In genomic region chr2:3727225-3727930, GRCm38 (mm10) we compare ENCODE assay signal across 9 mouse cellular contexts.
DNase-seq lines count a peak whose midpoint lies in the region; ATAC-seq and TF ChIP-seq lines count a peak whose summit lies in the region.
"Had no signal": no experiment of that assay in that cellular context is flagged by ENCODE, and none has a peak within 500 bp of the region (broad histone marks: within the 10 kb centered on the region; RNA-seq: fewer than 3 reads in every experiment).

No protein-coding gene starts in this region.

- no peak for TF ChIP-seq CTCF in intestine, postnatal 0 days (IDR thresholded peaks at IDR 0.05; ENCODE audit: low read depth)

- WGBS in intestine, embryonic 14.5 days, result 65% methylated on average over 5 of the region's 5 CpGs
- 67% methylated on average over 5 of the region's 5 CpGs for WGBS in intestine, postnatal 0 days

- H3K4me3 ChIP-seq in intestine, embryonic 14.5 days (ENCODE audit: low read depth, low read length), result no peak overlapping the region
- H3K4me3 ChIP-seq in intestine, postnatal 0 days (ENCODE audit: low read depth, low read length), result no peak overlapping the region
- H3K4me3 ChIP-seq: limb, embryonic 13.5 days had no signal

- no peak overlapping the region; the same call in 1 of the 2 replicates for H3K27ac ChIP-seq in intestine, embryonic 14.5 days (ENCODE audit: low read depth)
- no peak overlapping the region for H3K27ac ChIP-seq in intestine, postnatal 0 days (ENCODE audit: low read depth, low read length)

- no peaks in the 10 kb centered on the region for H3K27me3 ChIP-seq in intestine, embryonic 14.5 days (replicated peaks; ENCODE audit: control insufficient read depth, insufficient read depth, low read length)
- no peaks in the 10 kb centered on the region for H3K27me3 ChIP-seq in intestine, postnatal 0 days (replicated peaks; ENCODE audit: control insufficient read depth, insufficient read depth, low read length)
- H3K27me3 ChIP-seq: limb, embryonic 13.5 days had no signal

- no peak for ATAC-seq in intestine, embryonic 14.5 days (replicated peaks; ENCODE audit: low FRiP score, low TSS enrichment, low read depth)
- no peak for ATAC-seq in intestine, postnatal 0 days
- peak; percentile 53 for ATAC-seq in common myeloid progenitor, adult 5-6 weeks (replicated peaks; ENCODE audit: low read depth, poor library complexity, severe bottlenecking)
- peak; percentile 69 for ATAC-seq in megakaryocyte, adult 5-6 weeks (ENCODE audit: poor library complexity, severe bottlenecking)

- no peak overlapping the region for H3K4me2 ChIP-seq in intestine, embryonic 14.5 days (ENCODE audit: low read length)
- H3K4me2 ChIP-seq in intestine, postnatal 0 days (replicated peaks; ENCODE audit: low read depth), result no peak overlapping the region

- H3K4me1 ChIP-seq in intestine, embryonic 14.5 days (replicated peaks; ENCODE audit: control insufficient read depth, insufficient read depth, low read length), result peaks cover 31% of the 10 kb centered on the region
- H3K4me1 ChIP-seq in intestine, postnatal 0 days (replicated peaks; ENCODE audit: control insufficient read depth, insufficient read depth, low read length), result peaks cover 4% of the 10 kb centered on the region; the same call in 1 of the 2 replicates

- no peaks in the 10 kb centered on the region for H3K36me3 ChIP-seq in intestine, embryonic 14.5 days (ENCODE audit: control insufficient read depth, insufficient read depth, low read length)
- no peaks in the 10 kb centered on the region for H3K36me3 ChIP-seq in intestine, postnatal 0 days (ENCODE audit: control insufficient read depth, insufficient read depth)
- H3K36me3 ChIP-seq: limb, embryonic 13.5 days had no signal

- DNase-seq in intestine, embryonic 14.5 days (ENCODE audit: low spot score), result peak; percentile 28
- DNase-seq in CD4-positive, CD25-positive, alpha-beta regulatory T cell, adult 2 months (ENCODE audit: low read depth, low spot score), result peak; percentile 77
- DNase-seq in left cerebral cortex, adult 9 months (ENCODE audit: low spot score in 2 of 2), result no peak
- DNase-seq in cerebellum, adult 9-10 months, result no peak
- DNase-seq in yolk sac, embryonic 10.5 days (ENCODE audit: low spot score), result no peak

- H3K9ac ChIP-seq in intestine, embryonic 14.5 days (ENCODE audit: low read length), result no peak overlapping the region
- no peak overlapping the region for H3K9ac ChIP-seq in intestine, postnatal 0 days (ENCODE audit: low read depth, low read length)

- no peaks in the 10 kb centered on the region for H3K9me3 ChIP-seq in intestine, embryonic 14.5 days (ENCODE audit: control insufficient read depth, low read length)
- no peaks in the 10 kb centered on the region for H3K9me3 ChIP-seq in intestine, postnatal 0 days (ENCODE audit: control insufficient read depth)
- H3K9me3 ChIP-seq: limb, embryonic 13.5 days had no signal

Comparison
In these comparisons a context has a peak if more than half of its experiments do, and no peak if none do; other contexts are left out.
1. ATAC-seq: peak in common myeloid progenitor, adult 5-6 weeks (single experiment) and megakaryocyte, adult 5-6 weeks (single experiment); none in intestine, embryonic 14.5 days (single experiment) and intestine, postnatal 0 days (single experiment).
2. DNase-seq: peak in intestine, embryonic 14.5 days (single experiment) and CD4-positive, CD25-positive, alpha-beta regulatory T cell, adult 2 months (single experiment); none in left cerebral cortex, adult 9 months (0 of 2), cerebellum, adult 9-10 months (single experiment) and yolk sac, embryonic 10.5 days (single experiment).